Mouse (Mus musculus) erythroblast, embryonic 14.5 days (primary cell): ENCODE measurements around the gene Nfatc3.

Source experiments
- GATA1 ChIP-seq: IDR thresholded peaks from 2 replicates; pipeline ENCODE4 v1.6.1; 2012; ENCODE audit warnings: low read length, inconsistent platforms, mixed read lengths
- TAL1 ChIP-seq: IDR thresholded peaks from 3 replicates; pipeline ENCODE4 v1.6.1; 2012; ENCODE audit warnings: low read length, inconsistent platforms, mixed read lengths

DNA sequence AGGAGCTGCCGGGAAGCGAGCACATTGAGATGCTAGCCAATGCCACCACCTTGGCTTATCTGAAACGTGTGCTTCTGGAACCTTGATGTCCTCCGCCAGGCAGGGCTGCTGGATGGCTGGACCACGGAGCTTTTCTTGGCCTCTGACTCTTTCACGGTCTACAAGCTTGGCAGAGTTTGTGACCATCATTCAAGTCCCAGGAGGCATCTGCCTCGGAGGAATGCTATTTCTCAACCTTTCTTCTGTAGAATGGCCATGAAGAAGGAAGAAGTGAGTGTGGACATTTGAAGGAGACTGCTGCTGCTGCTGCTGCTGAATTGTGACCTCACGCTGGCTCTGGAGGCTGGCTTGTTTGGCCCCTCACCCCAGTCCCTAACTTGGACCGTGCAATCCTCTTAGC lies 104.6 kb downstream of the Nfatc3 start:
- no peak for TF ChIP-seq GATA1
- no peak for TF ChIP-seq TAL1
